Mouse (Mus musculus) gastrocnemius, adult 8-10 months (tissue): Measurements from ENCODE around the gene Gap43. TPM values are rescaled to one million over a fixed set of nuclear protein-coding genes. Genes with fewer than 3 reads are reported as not detected.

Experiments used
- microRNA-seq: library from miRNA; unstranded; fragments of <30 nt; microRNA quantifications from one replicate; pipeline ENCODE4 v1.2.0, GENCODE M21; 2022
- total RNA-seq, 4 experiments: library from RNA; stranded (reverse); gene quantifications; 2 replicates each; pipeline ENCODE4 v1.2.4; 2022

Gap43 gene
- total RNA-seq, 4 experiments from 2014 or later = 0.27 to 0.46 TPM; not detected in 2

Small RNAs within 50 kb of the gene (microRNA-seq; reads per million reads assigned to microRNA genes)
- not detected for gene Mir6540
